Mouse (Mus musculus): ENCODE data around the gene Atp4b.
"Not testable (repeated sequence)": the region's sequence is repeated elsewhere in the genome, so short reads cannot be mapped to it uniquely, and the experiment has no call there.

Atp4b gene

DNA sequence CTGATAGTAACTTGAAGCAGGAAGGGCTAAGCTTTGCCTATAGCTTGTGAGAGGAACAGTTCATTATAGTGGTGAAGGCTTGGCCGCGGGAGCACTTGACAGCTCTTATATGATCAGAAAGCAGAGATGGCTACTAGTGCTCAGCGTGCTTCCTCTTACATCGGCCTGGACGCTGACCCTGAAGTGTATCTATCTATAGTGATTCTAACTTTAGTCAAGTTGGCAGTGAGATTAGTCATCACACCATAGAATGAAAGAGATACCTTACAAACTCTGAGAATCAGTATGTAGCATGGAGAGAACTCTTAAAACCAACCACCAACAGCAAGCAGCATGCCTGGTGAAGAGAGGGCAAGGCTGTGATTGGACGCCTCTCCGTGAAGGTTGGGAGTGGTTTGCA, 15.0 kb downstream of the Atp4b start:
- no peak for DNase-seq

DNA sequence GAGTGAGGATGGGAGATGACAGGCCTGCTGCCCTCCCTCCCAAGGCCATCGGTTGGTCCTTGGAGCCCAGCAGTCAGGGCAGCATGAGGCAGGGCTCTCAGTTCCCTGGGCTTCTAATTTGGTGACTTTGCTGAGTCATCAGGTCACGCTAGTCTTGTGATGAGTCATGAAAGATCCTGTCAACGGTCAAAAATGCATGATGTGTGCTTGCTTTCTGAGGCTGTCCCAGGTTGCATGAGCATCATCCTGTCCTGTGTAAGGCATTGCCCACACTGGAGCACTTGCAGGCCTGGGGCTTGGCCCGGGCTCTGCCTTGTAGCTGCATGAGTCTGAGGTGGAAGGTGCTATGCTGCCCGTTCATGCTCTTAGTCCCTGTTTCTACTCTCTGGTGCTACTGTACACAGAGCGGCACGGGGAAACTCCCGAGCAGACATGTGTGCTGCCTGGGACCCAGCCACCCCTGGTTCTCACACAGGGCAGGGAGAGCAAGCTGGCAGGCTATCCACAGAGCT, 23.4 kb downstream of the Atp4b start:
- DNase-seq, result no peak

DNA sequence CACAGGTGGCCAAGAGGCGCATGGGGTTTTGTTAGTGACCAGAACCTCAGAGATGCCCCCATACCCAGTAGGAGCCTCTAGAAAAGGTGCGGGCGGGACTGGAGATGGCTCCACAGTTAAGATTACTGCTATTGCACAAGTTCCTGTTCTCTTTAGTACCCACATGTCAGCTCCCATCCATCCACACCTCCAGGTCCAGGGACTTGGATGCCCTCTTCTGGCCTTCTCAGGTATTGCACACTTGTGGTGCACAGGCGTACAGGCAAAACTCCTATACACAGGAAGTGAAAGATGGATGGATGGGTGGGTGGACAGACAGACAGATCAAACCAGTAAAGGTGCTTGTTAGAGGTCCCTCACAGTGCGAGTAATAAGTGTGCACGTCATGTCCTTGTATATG, 34.8 kb downstream of the Atp4b start:
- DNase-seq, result no peak

DNA sequence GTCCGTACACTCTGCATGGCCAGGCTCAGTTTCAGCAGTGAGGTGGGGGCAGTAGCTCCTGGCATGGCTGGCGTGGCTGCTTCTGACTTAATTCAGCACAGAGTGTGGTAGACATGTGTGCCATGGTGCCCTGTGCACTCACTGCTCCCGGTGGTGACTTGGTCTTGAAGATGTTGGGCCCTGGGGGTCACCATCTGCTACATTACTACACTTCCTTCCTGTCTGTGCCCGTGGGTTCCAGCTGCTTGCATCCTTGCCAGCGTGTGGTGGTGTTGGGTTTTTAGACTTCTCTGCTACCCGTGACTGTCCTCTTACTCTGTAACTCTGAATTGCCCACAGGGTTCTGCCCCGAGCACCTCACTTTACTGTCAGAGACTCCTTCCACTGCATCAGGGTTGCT, 36.4 kb downstream of the Atp4b start:
- DNase-seq, result no peak

DNA sequence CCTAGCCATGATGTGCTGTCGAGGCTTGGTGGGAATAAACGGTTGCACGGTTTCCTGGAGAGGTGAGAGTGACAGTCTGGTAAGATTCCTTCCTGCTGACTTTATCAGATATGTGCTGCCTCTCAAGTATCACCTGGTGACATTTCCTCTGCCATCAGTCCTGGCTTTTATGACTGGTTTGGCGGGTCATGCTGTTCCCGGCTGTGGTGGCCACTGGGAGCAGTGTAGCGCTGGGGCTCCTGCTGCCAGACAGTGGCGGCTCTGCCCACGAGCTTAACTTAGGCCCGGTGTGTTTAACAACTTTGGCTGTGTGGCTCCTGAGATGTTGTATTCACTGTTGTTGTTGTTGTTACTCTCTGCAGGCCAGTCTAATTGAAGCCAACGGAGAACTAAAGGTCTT, 39.9 kb downstream of the Atp4b start:
- DNase-seq, result no peak

DNA sequence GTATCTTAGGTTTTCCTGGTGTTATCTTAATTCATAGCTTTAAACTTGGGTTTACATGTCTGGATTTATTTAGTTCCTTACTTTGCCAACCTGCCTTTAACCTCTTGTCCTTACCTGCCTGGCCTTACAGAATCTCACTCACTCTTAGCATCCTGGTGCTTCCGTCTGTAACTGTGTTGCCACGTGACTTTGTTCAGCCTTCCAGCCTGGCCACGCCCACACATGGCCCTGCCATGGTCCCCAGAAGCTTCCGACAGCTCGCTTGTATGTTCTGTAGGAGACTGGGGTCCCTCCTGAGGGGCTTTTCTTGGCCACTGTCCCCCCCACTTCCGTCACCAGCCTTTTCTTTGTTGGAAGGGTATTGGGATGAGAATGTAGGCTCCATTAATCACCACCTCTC, 40.4 kb downstream of the Atp4b start:
- DNase-seq, result no peak

DNA sequence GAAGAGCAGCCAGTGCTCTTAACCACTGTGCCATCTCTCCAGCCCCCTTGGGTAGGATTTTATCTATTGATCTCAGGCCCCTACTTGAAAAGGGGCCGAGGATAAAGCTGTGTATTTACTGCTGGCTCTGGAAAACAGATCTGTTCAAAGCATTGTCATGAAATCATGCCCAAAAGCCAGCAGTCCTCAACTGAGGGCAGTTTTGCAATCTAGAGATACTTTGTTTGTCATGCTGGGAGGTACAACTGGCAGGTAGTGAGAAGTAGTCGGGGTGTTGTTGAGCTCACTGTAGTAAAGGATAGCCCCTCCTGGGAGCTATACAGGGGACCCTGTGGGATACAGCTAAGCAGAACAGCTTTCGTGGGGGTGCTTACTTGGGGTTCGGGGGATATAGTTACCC, 42.7 kb downstream of the Atp4b start:
- DNase-seq, result no peak

DNA sequence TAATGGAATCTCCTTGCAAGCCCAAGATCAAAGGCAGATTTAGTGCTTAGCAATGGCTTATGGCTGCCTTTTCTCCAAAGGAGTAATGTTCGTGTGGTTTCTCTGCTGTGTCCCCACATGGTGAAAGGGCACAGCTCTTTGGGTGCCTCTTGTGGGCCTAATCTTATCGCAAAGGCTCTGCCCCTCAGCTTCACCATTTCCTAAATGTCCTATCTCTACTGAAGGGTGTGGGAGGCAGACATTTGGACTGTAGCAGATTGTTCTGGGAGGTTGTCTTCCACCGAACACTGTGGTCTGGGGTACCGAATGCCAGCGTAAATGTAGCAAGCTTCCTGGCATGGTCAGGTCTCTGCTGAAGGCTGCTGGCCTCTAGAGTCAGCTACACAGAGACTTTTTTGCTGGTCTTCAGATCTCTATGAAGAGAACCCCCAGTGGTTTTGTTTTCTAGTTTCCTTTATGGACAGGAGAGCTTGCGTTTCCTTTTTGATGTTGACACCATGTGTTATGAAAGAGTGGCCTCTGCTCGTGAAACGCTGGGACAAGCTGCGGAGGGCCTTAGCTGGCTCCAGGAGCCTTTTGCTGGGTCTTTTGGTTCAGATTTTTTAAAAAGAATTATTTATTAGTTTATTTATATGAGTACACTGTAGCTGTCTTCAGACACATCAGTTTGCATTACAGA, 43.3 kb downstream of the Atp4b start:
- no peak for DNase-seq

DNA sequence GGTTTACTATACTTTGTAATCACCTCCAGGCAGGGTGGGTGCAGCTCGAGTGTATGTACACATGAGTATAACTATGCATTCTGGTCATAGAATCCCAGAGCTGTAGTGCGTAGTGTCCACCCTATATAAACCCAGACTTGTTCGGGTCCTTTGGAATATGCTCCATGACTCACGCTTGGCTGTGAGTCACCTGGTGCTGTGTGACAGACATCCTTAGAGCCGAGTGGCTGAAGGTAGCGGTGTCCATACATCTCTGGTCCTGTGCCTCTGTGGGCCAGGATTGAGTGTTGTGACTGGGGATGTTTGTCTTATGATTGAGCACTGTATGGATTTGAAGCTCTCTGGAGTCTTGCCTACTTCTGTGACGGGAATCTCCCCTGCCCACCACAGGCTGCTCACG, 44.0 kb downstream of the Atp4b start:
- no peak for DNase-seq

DNA sequence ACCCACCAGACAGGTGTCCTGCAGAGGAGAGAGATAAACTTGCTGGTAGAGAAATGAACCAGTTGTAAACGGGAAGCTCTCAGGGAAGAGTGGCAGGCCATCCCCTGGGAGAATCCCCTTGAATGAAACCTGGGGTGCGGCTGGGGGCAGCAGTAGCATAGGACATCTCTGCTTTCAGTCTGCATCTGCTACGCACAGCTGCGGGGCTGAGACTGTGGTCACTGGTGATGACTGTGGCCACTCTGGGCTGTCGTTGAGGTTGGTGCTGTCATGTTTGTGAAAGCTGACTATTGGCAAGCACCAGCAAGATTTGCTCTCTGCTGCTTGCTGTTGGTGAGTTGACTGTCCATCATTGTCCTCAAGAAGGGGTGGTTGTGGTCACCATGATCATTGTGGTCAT, 45.0 kb downstream of the Atp4b start:
- no peak for DNase-seq

DNA sequence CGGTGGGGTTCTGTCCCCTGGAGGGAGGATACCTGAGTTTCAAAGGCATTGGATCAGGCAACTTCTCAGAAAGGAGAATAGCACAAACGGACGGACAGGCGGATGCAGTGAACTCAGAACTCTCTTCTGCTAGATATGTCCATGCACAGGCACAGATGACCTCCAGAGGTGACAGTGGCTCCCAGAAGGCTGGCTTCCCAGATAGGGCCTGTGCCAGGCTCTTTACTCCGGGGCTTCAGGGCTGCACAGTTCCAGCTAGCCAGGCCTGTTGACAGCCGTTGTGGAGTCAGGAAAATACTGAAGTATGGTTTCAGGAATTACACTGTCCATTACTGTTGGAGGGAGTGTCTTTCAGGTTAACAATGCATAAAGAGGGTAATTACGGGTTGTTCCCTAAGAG, 46.6 kb downstream of the Atp4b start:
- no peak for DNase-seq

DNA sequence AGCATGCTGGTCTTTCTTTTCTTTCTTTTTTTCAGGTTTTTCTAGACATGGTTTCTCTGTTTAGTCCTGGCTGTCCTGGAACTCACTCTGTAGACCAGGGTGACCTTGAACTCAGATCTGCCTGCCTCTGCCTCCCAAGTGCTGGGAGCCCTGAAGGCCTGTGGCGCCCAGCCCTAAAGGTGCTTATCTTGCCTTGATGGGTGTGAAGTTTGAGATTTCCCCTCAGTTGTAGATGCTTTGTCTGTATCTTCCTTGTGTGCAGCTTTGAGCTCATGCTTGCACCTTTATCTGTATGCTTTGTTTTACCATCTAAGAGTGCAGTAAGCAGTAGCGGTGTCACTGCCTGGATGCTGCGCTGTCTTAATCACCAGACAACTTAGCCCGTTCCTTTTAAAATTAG, 53.5 kb downstream of the Atp4b start:
- DNase-seq, result no peak

DNA sequence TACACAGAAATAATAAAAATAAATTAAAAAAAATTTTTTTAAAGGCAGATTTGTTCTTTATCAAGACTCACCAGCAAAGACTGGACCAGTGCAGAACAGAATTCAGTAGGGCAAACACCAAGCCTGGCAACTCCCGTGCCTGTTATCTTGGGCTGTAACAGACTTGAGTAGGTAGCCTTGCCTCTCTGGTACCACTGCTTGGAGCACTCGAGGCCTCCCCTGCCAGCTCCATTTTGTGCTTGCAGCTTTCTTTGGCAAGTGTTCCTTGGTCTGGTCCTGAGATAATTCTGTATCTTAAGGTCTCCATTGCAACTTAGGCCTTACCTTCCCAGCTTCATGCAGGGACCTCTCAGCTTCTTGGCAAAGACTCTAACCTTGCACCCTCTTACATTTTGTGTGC, 54.3 kb downstream of the Atp4b start:
- no peak for DNase-seq

DNA sequence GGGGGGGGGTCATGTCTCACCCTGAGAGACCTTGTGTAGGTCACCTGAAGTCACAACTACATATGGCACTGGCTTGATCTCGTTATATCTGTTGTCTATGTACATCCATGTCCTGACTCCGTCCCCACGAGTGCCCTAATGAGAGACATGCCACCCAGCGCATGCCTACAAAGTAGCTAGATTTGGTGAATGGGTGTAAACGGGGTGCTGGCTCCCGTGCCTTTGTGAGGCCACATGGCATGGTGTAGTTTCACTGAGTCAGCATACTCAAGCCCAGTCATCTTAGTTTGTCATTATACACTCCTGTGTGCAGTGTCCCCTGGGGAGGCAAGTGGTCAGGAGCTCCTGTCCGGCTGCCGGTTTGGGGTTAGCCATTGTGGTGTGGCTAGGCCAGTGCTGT, 56.0 kb downstream of the Atp4b start:
- no peak for DNase-seq

DNA sequence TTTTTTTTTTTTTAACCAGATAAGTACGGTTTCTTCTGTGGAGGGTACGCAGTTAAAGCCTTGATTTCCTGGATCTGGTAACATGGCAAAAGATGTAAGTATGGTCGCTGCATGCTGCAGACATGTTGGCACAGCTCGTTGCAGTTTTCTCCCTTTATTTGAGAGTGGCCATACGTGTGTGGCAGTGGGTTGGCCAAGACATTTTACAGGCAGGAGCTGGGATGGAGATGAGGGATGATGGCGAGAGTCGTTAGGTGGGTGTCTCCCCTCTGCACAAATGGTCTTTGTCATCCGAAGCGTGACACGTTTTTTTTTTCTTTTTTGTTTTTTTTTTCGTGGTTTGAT, 57.0 kb downstream of the Atp4b start:
- DNase-seq, result no peak

DNA sequence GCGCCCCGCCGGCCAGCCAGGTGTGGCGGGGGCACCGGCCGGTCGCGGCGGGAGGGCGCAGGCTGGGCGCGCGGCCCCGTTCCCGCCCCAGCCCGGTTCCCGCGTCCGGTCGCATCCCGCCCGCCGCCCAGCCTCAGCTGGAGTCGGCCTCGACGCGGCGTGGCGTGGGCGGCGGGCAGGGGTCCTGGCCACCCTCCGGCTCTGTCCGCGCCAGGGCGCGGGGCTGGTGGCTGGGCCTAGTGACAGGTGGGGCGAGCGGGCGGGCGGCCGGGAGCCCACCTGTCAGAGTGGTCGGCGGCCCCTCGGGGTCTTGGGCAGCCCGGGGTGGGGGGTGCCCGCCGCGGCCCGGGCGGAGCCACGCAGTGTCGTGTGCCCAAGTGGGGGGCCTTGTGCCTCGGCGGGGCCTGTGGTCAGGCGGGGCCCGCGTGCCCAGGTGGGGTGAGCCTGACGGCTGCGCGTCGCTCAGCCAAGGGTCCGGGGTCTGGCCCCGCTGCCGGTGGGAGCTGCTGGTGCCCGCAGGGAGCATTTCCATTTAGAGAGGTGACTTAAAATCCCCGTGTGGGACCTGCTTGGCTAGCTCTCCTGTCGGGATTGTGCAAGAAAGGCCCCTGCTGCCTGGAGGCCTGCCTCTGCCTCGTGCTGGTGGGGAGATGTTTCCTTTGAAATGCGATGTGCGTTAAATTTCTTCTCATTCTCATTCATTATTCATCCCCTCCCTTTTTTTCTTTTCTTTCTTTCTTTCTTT, 57.6 kb downstream of the Atp4b start:
- peak; percentile 51 for DNase-seq

DNA sequence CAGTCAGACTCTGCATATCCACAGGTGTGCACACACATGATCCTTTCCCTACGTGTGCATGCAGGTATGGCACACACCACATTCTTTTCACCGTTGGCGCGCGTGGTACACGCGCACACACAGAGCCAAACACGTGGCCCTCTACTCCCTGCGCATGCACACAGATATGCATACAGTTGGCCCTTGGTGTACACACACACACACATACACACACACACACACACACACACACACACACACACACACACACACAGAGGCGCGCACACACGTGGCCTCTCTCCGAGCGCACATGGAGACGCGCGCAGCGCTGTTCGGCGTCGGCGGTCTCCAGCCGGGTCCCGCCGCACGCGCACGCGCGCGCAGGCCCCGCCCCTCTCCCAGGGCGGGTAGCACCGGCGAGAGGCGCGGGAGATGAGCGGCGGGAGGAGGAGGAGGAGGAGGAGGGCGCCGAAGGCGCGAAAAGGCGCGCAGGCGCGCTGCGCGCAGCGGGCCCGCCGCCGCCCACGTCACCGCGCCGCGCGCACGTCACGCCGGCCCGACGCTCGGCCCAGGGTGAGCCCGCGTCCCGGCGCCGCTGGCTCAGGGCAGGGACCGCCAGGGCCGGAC, 58.3 kb downstream of the Atp4b start, which contains the start of gene Tfdp1:
Gene Tfdp1, plus strand, starts transcription at position 497 of the 606 bp plus-strand sequence.
- DNase-seq, result peak; percentile 83

DNA sequence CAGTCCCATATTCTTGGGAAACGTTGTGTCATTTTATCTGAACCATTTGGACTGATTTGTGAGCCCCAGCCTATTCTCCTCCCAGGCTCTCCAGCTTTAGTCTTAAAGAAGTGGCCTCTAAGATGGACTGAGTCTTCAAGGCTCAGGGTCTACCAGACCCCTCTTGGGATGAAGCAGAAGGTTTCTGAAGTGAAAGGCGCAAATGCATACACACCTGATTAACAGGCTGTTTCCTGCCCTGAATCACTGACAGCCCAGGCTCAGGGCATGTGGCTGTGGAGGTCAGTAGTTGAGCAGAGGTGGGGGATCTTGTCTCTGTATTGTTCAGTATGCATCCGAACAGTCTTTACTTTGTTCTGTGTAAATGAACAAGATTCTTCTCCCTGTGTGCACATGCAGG, 58.9 kb downstream of the Atp4b start:
- DNase-seq, result no peak

DNA sequence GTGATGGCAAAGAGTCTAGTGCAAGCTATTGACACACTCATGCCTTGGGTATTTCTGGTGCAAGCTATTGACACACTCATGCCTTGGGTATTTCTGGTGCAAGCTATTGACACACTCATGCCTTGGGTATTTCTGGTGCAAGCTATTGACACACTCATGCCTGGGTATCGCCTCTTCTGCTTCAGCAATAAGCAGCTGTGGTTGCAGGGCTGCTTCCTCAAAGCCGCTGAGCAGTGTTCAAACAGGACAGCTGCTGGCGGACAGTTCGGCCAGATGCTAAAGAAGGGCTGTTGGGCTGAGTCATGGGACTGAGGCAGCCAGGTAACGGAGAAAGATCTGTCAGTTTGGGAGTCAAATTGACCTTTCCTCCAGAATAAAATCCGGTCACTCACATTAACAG, 59.4 kb downstream of the Atp4b start:
- not testable (repeated sequence) for DNase-seq

Measured in right cerebral cortex, postnatal 14 days (tissue).